Mouse (Mus musculus) C2C12 (cell line): ENCODE data around the gene Gpank1.

Experiments used
- CTCF ChIP-seq: IDR thresholded peaks from one replicate; pipeline ENCODE4 v1.5.1; 2011; ENCODE audit not compliant: control insufficient read depth, insufficient read depth, insufficient read length
- MYOG ChIP-seq: IDR thresholded peaks from one replicate; pipeline ENCODE4 v1.6.1; 2011; ENCODE audit not compliant: control insufficient read depth, insufficient read length; ENCODE audit errors: extremely low read depth

- TF ChIP-seq CTCF, result peak; percentile 41
- no peak for TF ChIP-seq MYOG
These were observed 15.4 kb upstream of the Gpank1 start for GRCm38 (mm10) chr17:35105740-35106389.
